Mouse (Mus musculus): ENCODE data around the gene Wif1.

GRCm38 (mm10) chr10:121056823-121057222 lies 23.1 kb downstream of the Wif1 start:
- no peak for TF ChIP-seq POLR2A (IDR thresholded peaks at IDR 0.05; ENCODE audit: extremely low read depth, insufficient read depth, low read length)
- 0 out of 2 replicates have a peak, but pooled peaks have one; percentile 13 for TF ChIP-seq CTCF (IDR thresholded peaks at IDR 0.05; ENCODE audit: extremely low read depth, insufficient read depth, low read length)
